36 mouse cellular contexts compared by ENCODE assay signal in genomic region chr7:84102589-84102988, GRCm38 (mm10). TPM values are rescaled to one million over a fixed set of nuclear protein-coding genes. Genes with fewer than 3 reads are reported as not detected.
A peak's percentile ranks its signal among the peaks of the same experiment; 100 is the strongest.
DNase-seq lines count a peak whose midpoint lies in the region; ATAC-seq and TF ChIP-seq lines count a peak whose summit lies in the region.
"Had no signal": no experiment of that assay in that cellular context is flagged by ENCODE, and none has a peak within 500 bp of the region (broad histone marks: within the 10 kb centered on the region; RNA-seq: fewer than 3 reads in every experiment).

No protein-coding gene starts in this region.

- no peak for TF ChIP-seq CTCF in MEL (IDR thresholded peaks at IDR 0.05 in 2 of 3, conservative IDR thresholded peaks at IDR 0.05 in 1 of 3; ENCODE audit: control insufficient read depth in 1 of 3, insufficient read depth in 1 of 3, low read depth in 2 of 3, low read length in 3 of 3, poor library complexity in 1 of 3, severe bottlenecking in 1 of 3)
- no peak for TF ChIP-seq CTCF in forebrain, postnatal 0 days (IDR thresholded peaks at IDR 0.05; ENCODE audit: low read depth)

- no peaks in the 10 kb centered on the region for H3K27me3 ChIP-seq in MEL (ENCODE audit: control insufficient read depth in 1 of 2, insufficient read depth in 2 of 2, low read length in 2 of 2)
- H3K27me3 ChIP-seq in splenic B cell, adult 2 months (ENCODE audit: control insufficient read depth, insufficient read depth, low read length, poor library complexity, severe bottlenecking) = no peaks in the 10 kb centered on the region
- no peaks in the 10 kb centered on the region for H3K27me3 ChIP-seq in forebrain, postnatal 0 days (ENCODE audit: insufficient read depth, low read length)
- H3K27me3 ChIP-seq in kidney, embryonic 14.5 days (ENCODE audit: control insufficient read depth, insufficient read depth, low read length) = no peaks in the 10 kb centered on the region
- H3K27me3 ChIP-seq: hindbrain, embryonic 12.5 days; kidney, embryonic 15.5 days; limb, embryonic 15.5 days; liver, embryonic 13.5 days; neural tube, embryonic 13.5 days; Patski; stomach, embryonic 15.5 days had no signal

- DNase-seq in 3T3-L1 (ENCODE audit: low read depth, low spot score) = peak; percentile 37
- peak; percentile 75 for DNase-seq in MEL (ENCODE audit: low read depth, low spot score)
- peak; percentile 18 for DNase-seq in splenic B cell, adult 2 months (ENCODE audit: low read depth, low spot score)
- no peak for DNase-seq in layer of hippocampus, adult 9-11 months
- no peak for DNase-seq in forebrain, postnatal 0 days
- DNase-seq: adrenal gland, postnatal 10 days; B cell, adult 2 months; cerebellum, adult 18-20 months; cerebellum, postnatal 10 days; gastrocnemius, postnatal 10 days; heart, postnatal 36 days; kidney, adult 11 months; kidney, postnatal 36 days; layer of hippocampus, postnatal 36 days; liver, embryonic 13.5 days; lung, adult 18-20 months; lung, postnatal 4 days; right cerebral cortex, postnatal 4 days; thymus, adult 2 months; thymus, postnatal 36 days had no signal

- H3K4me2 ChIP-seq in forebrain, postnatal 0 days (ENCODE audit: low read depth) = no peak overlapping the region
- no peak overlapping the region for H3K4me2 ChIP-seq in kidney, embryonic 14.5 days (replicated peaks; ENCODE audit: low read depth, low read length)
- H3K4me2 ChIP-seq: heart, embryonic 11.5 days; hindbrain, embryonic 12.5 days; kidney, embryonic 15.5 days; limb, embryonic 15.5 days; liver, embryonic 13.5 days; neural tube, embryonic 13.5 days; stomach, embryonic 15.5 days had no signal

- no peak for ATAC-seq in forebrain, postnatal 0 days
- no peak for ATAC-seq in kidney, embryonic 14.5 days (ENCODE audit: low FRiP score, low TSS enrichment)
- ATAC-seq: forebrain, embryonic 16.5 days; lung, postnatal 0 days; midbrain, embryonic 16.5 days; Patski had no signal

- H3K79me2 ChIP-seq in MEL (ENCODE audit: control insufficient read depth, insufficient read depth, low read length, poor library complexity) = no peaks in the 10 kb centered on the region
- H3K79me2 ChIP-seq in macrophage (ENCODE audit: inconsistent target) = no peaks in the 10 kb centered on the region

- H3K9ac ChIP-seq in MEL (ENCODE audit: control insufficient read depth, low read depth, low read length, poor library complexity, severe bottlenecking) = no peak overlapping the region
- H3K9ac ChIP-seq in forebrain, postnatal 0 days = no peak overlapping the region
- no peak overlapping the region for H3K9ac ChIP-seq in kidney, embryonic 14.5 days (ENCODE audit: low read depth, low read length)
- H3K9ac ChIP-seq: hindbrain, embryonic 12.5 days; kidney, embryonic 15.5 days; limb, embryonic 15.5 days; liver, embryonic 13.5 days; neural tube, embryonic 13.5 days; stomach, embryonic 15.5 days had no signal

- no peaks in the 10 kb centered on the region for H3K9me3 ChIP-seq in MEL (replicated peaks; ENCODE audit: insufficient read depth, low read length)
- no peaks in the 10 kb centered on the region for H3K9me3 ChIP-seq in forebrain, postnatal 0 days (ENCODE audit: low read length)
- H3K9me3 ChIP-seq in kidney, embryonic 14.5 days (ENCODE audit: control insufficient read depth, low read length) = no peaks in the 10 kb centered on the region
- H3K9me3 ChIP-seq: hindbrain, embryonic 12.5 days; kidney, embryonic 15.5 days; limb, embryonic 10.5 days; limb, embryonic 15.5 days; liver, embryonic 13.5 days; midbrain, embryonic 10.5 days; neural tube, embryonic 13.5 days; stomach, embryonic 15.5 days had no signal

- H3K27ac ChIP-seq in MEL (ENCODE audit: control insufficient read depth, low read depth, low read length) (no peak overlapping the region), macrophage (0 out of 2 replicates have a peak overlapping the region, but pooled peaks have one; percentile 17)
- H3K27ac ChIP-seq in forebrain, postnatal 0 days (ENCODE audit: low read depth, low read length) = no peak overlapping the region
- no peak overlapping the region for H3K27ac ChIP-seq in kidney, embryonic 14.5 days (ENCODE audit: low read depth, low read length)
- H3K27ac ChIP-seq: hindbrain, embryonic 12.5 days; kidney, embryonic 15.5 days; limb, embryonic 10.5 days; limb, embryonic 15.5 days; liver, embryonic 13.5 days; midbrain, embryonic 10.5 days; neural tube, embryonic 13.5 days; stomach, embryonic 15.5 days had no signal

- no peak for TF ChIP-seq RAD21 in MEL (IDR thresholded peaks at IDR 0.05; ENCODE audit: low read depth, low read length)

- 92% methylated on average over 1 of the region's 1 CpGs for WGBS in macrophage (ENCODE audit: missing documents)
- 95% methylated on average over 1 of the region's 1 CpGs for WGBS in forebrain, postnatal 0 days
- WGBS in kidney, embryonic 14.5 days = 97% methylated on average over 1 of the region's 1 CpGs

- no peak for TF ChIP-seq POLR2A in MEL (IDR thresholded peaks at IDR 0.05; ENCODE audit: control insufficient read depth in 1 of 2, insufficient read depth in 1 of 2, low read depth in 1 of 2, low read length in 2 of 2, poor library complexity in 1 of 2)

- no peak for TF ChIP-seq EP300 in MEL (IDR thresholded peaks at IDR 0.05; ENCODE audit: low read depth in 1 of 2, low read length in 2 of 2)

- peak overlapping the region in 1 of 2 experiments; percentile 32; a peak in 1 of 4 replicates for H3K4me3 ChIP-seq in MEL (ENCODE audit: control insufficient read depth in 1 of 2, insufficient read depth in 1 of 2, low read depth in 2 of 2, low read length in 2 of 2)
- no peak overlapping the region for H3K4me3 ChIP-seq in macrophage (ENCODE audit: inconsistent target)
- H3K4me3 ChIP-seq in forebrain, postnatal 0 days (ENCODE audit: low read depth, low read length) = no peak overlapping the region
- no peak overlapping the region for H3K4me3 ChIP-seq in kidney, embryonic 14.5 days (ENCODE audit: low read length)
- H3K4me3 ChIP-seq: erythroblast, embryonic 14.5 days; hindbrain, embryonic 12.5 days; kidney, embryonic 15.5 days; limb, embryonic 10.5 days; limb, embryonic 15.5 days; liver, embryonic 13.5 days; midbrain, embryonic 10.5 days; myocyte; neural tube, embryonic 13.5 days; stomach, embryonic 15.5 days had no signal

- peaks cover 0 to 7% of the 10 kb centered on the region in 2 experiments; a peak in 2 of 4 replicates for H3K4me1 ChIP-seq in MEL (ENCODE audit: control insufficient read depth in 1 of 2, insufficient read depth in 2 of 2, low read length in 2 of 2)
- no peaks in the 10 kb centered on the region for H3K4me1 ChIP-seq in forebrain, postnatal 0 days (ENCODE audit: insufficient read depth)
- no peaks in the 10 kb centered on the region for H3K4me1 ChIP-seq in kidney, embryonic 14.5 days (ENCODE audit: control insufficient read depth, insufficient read depth, low read length)
- H3K4me1 ChIP-seq: hindbrain, embryonic 12.5 days; kidney, embryonic 15.5 days; limb, embryonic 10.5 days; limb, embryonic 15.5 days; liver, embryonic 13.5 days; midbrain, embryonic 10.5 days; neural tube, embryonic 13.5 days; stomach, embryonic 15.5 days had no signal

- H3K36me3 ChIP-seq in MEL (ENCODE audit: control insufficient read depth in 1 of 2, insufficient read depth in 2 of 2, low read length in 2 of 2) = no peaks in the 10 kb centered on the region; a peak in 1 of 4 replicates
- H3K36me3 ChIP-seq in macrophage (ENCODE audit: inconsistent target) = no peaks in the 10 kb centered on the region
- H3K36me3 ChIP-seq in splenic B cell, adult 2 months (ENCODE audit: control insufficient read depth, insufficient read depth, low read length, poor library complexity, severe bottlenecking) = no peaks in the 10 kb centered on the region
- no peaks in the 10 kb centered on the region for H3K36me3 ChIP-seq in forebrain, postnatal 0 days (ENCODE audit: insufficient read depth)
- H3K36me3 ChIP-seq in kidney, embryonic 14.5 days (ENCODE audit: control insufficient read depth, insufficient read depth, low read length) = no peaks in the 10 kb centered on the region
- H3K36me3 ChIP-seq: hindbrain, embryonic 12.5 days; limb, embryonic 15.5 days; liver, embryonic 13.5 days; neural tube, embryonic 13.5 days; stomach, embryonic 15.5 days had no signal

TF ChIP-seq in MEL, 35 proteins besides CTCF, POLR2A, EP300 and RAD21:
- TF ChIP-seq GABPA (IDR thresholded peaks at IDR 0.05; ENCODE audit: low read depth, low read length) (no peak), ZNF384 (IDR thresholded peaks at IDR 0.05; ENCODE audit: low read depth, low read length) (peak; percentile 90)

RNA-seq across cellular contexts. Expression of gene Cemip, which starts 16.3 kb away (rescaled TPM):
- total RNA-seq in MEL (2012; rRNA removed) = not detected in 2 replicates
- polyA plus RNA-seq in MEL (2012; ENCODE audit: insufficient read depth in 1 of 2, insufficient read length in 2 of 2, low read depth in 1 of 2, low replicate concordance in 2 of 2, missing spikeins in 1 of 2) (not detected), macrophage (2018) (0.05 to 0.07 TPM in 2 of 3 replicates, not detected in the other)
- 1 to 10 TPM in 2 of 26 experiments, under 1 TPM in 8, not detected in 16; 0.08 to 6.4 (median 0.20) TPM for total RNA-seq in macrophage (2018; cell fraction: chromatin; rRNA removed)
- total RNA-seq in macrophage (2018; cell fraction: cytosol; rRNA removed) = under 1 TPM in 3 of 26 experiments, not detected in 23; 0.04 to 0.05 (median 0.04) TPM
- total RNA-seq in macrophage (2018; cell fraction: nucleus; rRNA removed) = under 1 TPM in 6 of 26 experiments, not detected in 20; 0.08 to 0.48 (median 0.10) TPM
- 4.4 and 5.5 TPM in 2 replicates for total RNA-seq in forebrain, postnatal 0 days (2014; rRNA removed)
- 0.20 and 0.34 TPM in 2 replicates for polyA plus RNA-seq in forebrain, postnatal 0 days (2015; fragmentation: Nextera tagmentation; extraction: Ambion mirVana)
- polyA plus RNA-seq in kidney, embryonic 14.5 days (2014; fragmentation: Nextera tagmentation; extraction: Ambion mirVana) = 0.16 and 0.36 TPM in 2 replicates
- polyA plus RNA-seq: limb, embryonic 10.5 days had no signal

RNA-seq across cellular contexts. Expression of gene Abhd17c, which starts 49.1 kb away (rescaled TPM):
- total RNA-seq in MEL (2012; rRNA removed) = 33.5 and 34.0 TPM in 2 replicates
- polyA plus RNA-seq in MEL (2012; ENCODE audit: insufficient read depth in 1 of 2, insufficient read length in 2 of 2, low read depth in 1 of 2, low replicate concordance in 2 of 2, missing spikeins in 1 of 2) (10 to 100 TPM in 1 of 2 experiments, not detected in 1; 55.7 TPM), macrophage (2018) (12.9 to 29.5 TPM (median 19.4 TPM) in 3 replicates)
- total RNA-seq in macrophage (2018; cell fraction: chromatin; rRNA removed) = 100 to 1,000 TPM in 1 of 26 experiments, 10 to 100 TPM in 25; 10.1 to 109 (median 31.4) TPM
- 10 to 100 TPM; 16.9 to 43.2 (median 25.1) TPM for total RNA-seq in macrophage (2018; cell fraction: cytosol; rRNA removed)
- total RNA-seq in macrophage (2018; cell fraction: nucleus; rRNA removed) = 10 to 100 TPM; 16.5 to 67.0 (median 34.0) TPM
- 92.2 and 102 TPM in 2 replicates for total RNA-seq in forebrain, postnatal 0 days (2014; rRNA removed)
- polyA plus RNA-seq in forebrain, postnatal 0 days (2015; fragmentation: Nextera tagmentation; extraction: Ambion mirVana) = 92.9 and 93.5 TPM in 2 replicates
- polyA plus RNA-seq in kidney, embryonic 14.5 days (2014; fragmentation: Nextera tagmentation; extraction: Ambion mirVana) = 37.8 and 49.3 TPM in 2 replicates

Comparison
In these comparisons a context has a peak if more than half of its experiments do, and no peak if none do; other contexts are left out.
1. DNase-seq: peak in 3T3-L1 (single experiment), MEL (single experiment) and splenic B cell, adult 2 months (single experiment); none in layer of hippocampus, adult 9-11 months (single experiment) and forebrain, postnatal 0 days (single experiment).